ENCODE assay signal across 9 mouse cellular contexts in genomic region chr12:34495940-34496339, GRCm38 (mm10).
DNase-seq lines count a peak whose midpoint lies in the region; ATAC-seq lines count a peak whose summit lies in the region.
"Had no signal": no experiment of that assay in that cellular context is flagged by ENCODE, and none has a peak within 500 bp of the region (broad histone marks: within the 10 kb centered on the region; RNA-seq: fewer than 3 reads in every experiment).

No protein-coding gene starts in this region.

- H3K27ac ChIP-seq in heart, embryonic 13.5 days (replicated peaks) = peak overlapping the region; percentile 59
- H3K27ac ChIP-seq in midbrain, embryonic 14.5 days (replicated peaks; ENCODE audit: low read depth, low read length) = no peak overlapping the region
- H3K27ac ChIP-seq in midbrain, embryonic 10.5 days (replicated peaks) = no peak overlapping the region
- no peak overlapping the region for H3K27ac ChIP-seq in forebrain, embryonic 13.5 days
- no peak overlapping the region for H3K27ac ChIP-seq in midbrain, embryonic 16.5 days (ENCODE audit: low read length)

- WGBS in heart, embryonic 13.5 days = 44% methylated on average over 3 of the region's 3 CpGs
- 40% methylated on average over 3 of the region's 3 CpGs for WGBS in midbrain, embryonic 14.5 days
- 43% methylated on average over 3 of the region's 3 CpGs for WGBS in midbrain, embryonic 10.5 days
- WGBS in forebrain, embryonic 13.5 days = 25% methylated on average over 3 of the region's 3 CpGs
- WGBS in midbrain, embryonic 16.5 days = 37% methylated on average over 3 of the region's 3 CpGs

- no peak for ATAC-seq in heart, embryonic 13.5 days (ENCODE audit: extremely low read depth, insufficient number of reproducible peaks, low FRiP score, low TSS enrichment)
- ATAC-seq in midbrain, embryonic 14.5 days (ENCODE audit: low FRiP score, low TSS enrichment) = no peak
- peak; percentile 36; the same call in 1 of the 2 replicates for ATAC-seq in forebrain, embryonic 13.5 days
- peak; percentile 30; the same call in 1 of the 2 replicates for ATAC-seq in midbrain, embryonic 16.5 days

- intact Hi-C loops in heart, postnatal 36 days (cut with DNase I) = no loop called here

- no peaks in the 10 kb centered on the region for H3K9me3 ChIP-seq in heart, embryonic 13.5 days
- H3K9me3 ChIP-seq in midbrain, embryonic 14.5 days (ENCODE audit: control insufficient read depth, low read length) = no peaks in the 10 kb centered on the region
- no peaks in the 10 kb centered on the region for H3K9me3 ChIP-seq in midbrain, embryonic 10.5 days (replicated peaks)
- H3K9me3 ChIP-seq in forebrain, embryonic 13.5 days (replicated peaks) = no peaks in the 10 kb centered on the region
- no peaks in the 10 kb centered on the region for H3K9me3 ChIP-seq in midbrain, embryonic 16.5 days (replicated peaks; ENCODE audit: control insufficient read depth, low read length, poor library complexity, severe bottlenecking)

- H3K4me3 ChIP-seq in heart, embryonic 13.5 days = peak overlapping the region; percentile 40
- peak overlapping the region; percentile 7 for H3K4me3 ChIP-seq in midbrain, embryonic 14.5 days (replicated peaks; ENCODE audit: low read depth, low read length)
- no peak overlapping the region for H3K4me3 ChIP-seq in midbrain, embryonic 10.5 days
- peak overlapping the region; percentile 6; the same call in 1 of the 2 replicates for H3K4me3 ChIP-seq in forebrain, embryonic 13.5 days
- peak overlapping the region; percentile 31 for H3K4me3 ChIP-seq in midbrain, embryonic 16.5 days (ENCODE audit: low read depth, low read length)

- H3K36me3 ChIP-seq in heart, embryonic 13.5 days = no peaks in the 10 kb centered on the region
- no peaks in the 10 kb centered on the region for H3K36me3 ChIP-seq in midbrain, embryonic 14.5 days (ENCODE audit: control insufficient read depth, insufficient read depth, low read length)
- H3K36me3 ChIP-seq in midbrain, embryonic 10.5 days = no peaks in the 10 kb centered on the region
- no peaks in the 10 kb centered on the region for H3K36me3 ChIP-seq in forebrain, embryonic 13.5 days (ENCODE audit: poor library complexity, severe bottlenecking)
- no peaks in the 10 kb centered on the region for H3K36me3 ChIP-seq in midbrain, embryonic 16.5 days (ENCODE audit: control insufficient read depth, insufficient read depth, low read length)

- H3K27me3 ChIP-seq in heart, embryonic 13.5 days (replicated peaks) = no peaks in the 10 kb centered on the region
- H3K27me3 ChIP-seq in midbrain, embryonic 14.5 days (ENCODE audit: control insufficient read depth, insufficient read depth, low read length) = no peaks in the 10 kb centered on the region
- no peaks in the 10 kb centered on the region for H3K27me3 ChIP-seq in midbrain, embryonic 10.5 days (ENCODE audit: low read depth, poor library complexity, severe bottlenecking)
- no peaks in the 10 kb centered on the region for H3K27me3 ChIP-seq in forebrain, embryonic 13.5 days
- no peaks in the 10 kb centered on the region for H3K27me3 ChIP-seq in midbrain, embryonic 16.5 days (ENCODE audit: control insufficient read depth, insufficient read depth, low read depth, low read length)

- peak overlapping the region; percentile 69 for H3K9ac ChIP-seq in heart, embryonic 13.5 days
- no peak overlapping the region for H3K9ac ChIP-seq in midbrain, embryonic 14.5 days (replicated peaks; ENCODE audit: low read length)
- H3K9ac ChIP-seq in forebrain, embryonic 13.5 days = no peak overlapping the region
- no peak overlapping the region for H3K9ac ChIP-seq in midbrain, embryonic 16.5 days (ENCODE audit: low read depth, low read length)

- DNase-seq in heart, postnatal 36 days = no peak
- peak; percentile 28 for DNase-seq in midbrain, embryonic 14.5 days
- no peak for DNase-seq in midbrain, embryonic 10.5 days (ENCODE audit: low spot score)
- no peak for DNase-seq in urinary bladder, postnatal 4 days (ENCODE audit: low spot score in 2 of 2)
- DNase-seq in ovary, postnatal 10 days (ENCODE audit: low spot score) = no peak
- DNase-seq: adrenal gland, postnatal 10 days had no signal

- H3K4me2 ChIP-seq in heart, embryonic 13.5 days = peak overlapping the region; percentile 56
- H3K4me2 ChIP-seq in midbrain, embryonic 14.5 days (ENCODE audit: low read length) = peak overlapping the region; percentile 16; the same call in 1 of the 2 replicates
- peak overlapping the region; percentile 24 for H3K4me2 ChIP-seq in forebrain, embryonic 13.5 days
- H3K4me2 ChIP-seq in midbrain, embryonic 16.5 days (ENCODE audit: low read length) = peak overlapping the region; percentile 14

- peaks cover 53% of the 10 kb centered on the region for H3K4me1 ChIP-seq in heart, embryonic 13.5 days
- no peaks in the 10 kb centered on the region; the same call in 1 of the 2 replicates for H3K4me1 ChIP-seq in midbrain, embryonic 14.5 days (ENCODE audit: control insufficient read depth, insufficient read depth, low read length)
- H3K4me1 ChIP-seq in midbrain, embryonic 10.5 days = no peaks in the 10 kb centered on the region
- peaks cover 18% of the 10 kb centered on the region for H3K4me1 ChIP-seq in forebrain, embryonic 13.5 days
- peaks cover 7% of the 10 kb centered on the region; the same call in 1 of the 2 replicates for H3K4me1 ChIP-seq in midbrain, embryonic 16.5 days (ENCODE audit: control insufficient read depth, insufficient read depth, low read length)

Comparison
In these comparisons a context has a peak if more than half of its experiments do, and no peak if none do; other contexts are left out.
1. ATAC-seq: peak in forebrain, embryonic 13.5 days (single experiment) and midbrain, embryonic 16.5 days (single experiment); none in heart, embryonic 13.5 days (single experiment) and midbrain, embryonic 14.5 days (single experiment).
2. Peak in every context shown above with its lines, with median percentiles within 50 percentile points of each other: H3K4me2 ChIP-seq.